Mouse (Mus musculus) spleen, postnatal 36 days (tissue): ENCODE results near the gene Ppm1l.
A peak's percentile ranks its signal among the peaks of the same experiment; 100 is the strongest.
"Not testable (repeated sequence)": the region's sequence is repeated elsewhere in the genome, so short reads cannot be mapped to it uniquely, and the experiment has no call there.

Source experiments
- DNase-seq, 2 experiments: peaks; one replicate each; pipeline ENCODE4 v3.0.0; 2022; ENCODE audit warnings: low spot score in 2 of 2, mixed read lengths in 1 of 2

Gene Ppm1l

DNA sequence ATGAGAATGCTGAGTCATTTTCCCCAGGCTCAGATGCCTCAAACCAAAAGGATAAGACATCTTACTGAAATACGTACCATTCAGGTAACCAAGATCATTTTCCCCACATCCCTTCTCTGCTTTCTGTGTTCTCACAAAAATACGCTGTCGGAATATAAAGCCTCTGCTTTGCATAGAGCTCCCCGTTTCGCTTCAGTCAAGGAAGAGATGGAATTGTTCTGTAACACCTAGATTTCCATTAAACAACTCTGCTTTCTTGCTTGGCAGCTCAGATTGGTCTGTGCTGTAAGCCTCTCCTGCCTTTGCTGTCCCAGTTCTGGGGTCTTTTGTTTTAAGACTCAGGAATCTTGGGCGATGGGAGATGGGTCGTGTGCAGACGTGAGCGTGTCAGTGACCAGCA is 51.3 kb downstream of the Ppm1l start:
- DNase-seq, result no peak

DNA sequence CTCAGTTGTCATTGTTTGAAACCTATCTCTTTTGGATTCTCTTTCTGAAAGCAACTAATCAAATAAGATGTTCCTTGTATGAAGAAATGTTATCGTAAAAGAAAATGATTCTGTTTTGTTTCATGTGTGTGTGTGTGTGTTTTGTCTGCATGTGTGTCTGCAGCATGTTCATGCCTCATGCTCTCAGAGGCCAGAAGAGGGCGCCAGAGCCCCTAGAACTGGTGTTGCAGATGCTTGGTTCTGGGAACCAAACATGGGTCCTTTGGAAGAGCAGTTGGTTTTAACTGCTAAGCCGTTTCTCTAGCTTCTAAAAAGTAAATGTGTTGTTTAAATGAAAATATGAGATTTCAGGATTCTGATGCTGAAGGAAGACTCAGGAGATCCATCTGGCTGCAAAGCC is 56.1 kb downstream of the Ppm1l start:
- DNase-seq, result no peak

DNA sequence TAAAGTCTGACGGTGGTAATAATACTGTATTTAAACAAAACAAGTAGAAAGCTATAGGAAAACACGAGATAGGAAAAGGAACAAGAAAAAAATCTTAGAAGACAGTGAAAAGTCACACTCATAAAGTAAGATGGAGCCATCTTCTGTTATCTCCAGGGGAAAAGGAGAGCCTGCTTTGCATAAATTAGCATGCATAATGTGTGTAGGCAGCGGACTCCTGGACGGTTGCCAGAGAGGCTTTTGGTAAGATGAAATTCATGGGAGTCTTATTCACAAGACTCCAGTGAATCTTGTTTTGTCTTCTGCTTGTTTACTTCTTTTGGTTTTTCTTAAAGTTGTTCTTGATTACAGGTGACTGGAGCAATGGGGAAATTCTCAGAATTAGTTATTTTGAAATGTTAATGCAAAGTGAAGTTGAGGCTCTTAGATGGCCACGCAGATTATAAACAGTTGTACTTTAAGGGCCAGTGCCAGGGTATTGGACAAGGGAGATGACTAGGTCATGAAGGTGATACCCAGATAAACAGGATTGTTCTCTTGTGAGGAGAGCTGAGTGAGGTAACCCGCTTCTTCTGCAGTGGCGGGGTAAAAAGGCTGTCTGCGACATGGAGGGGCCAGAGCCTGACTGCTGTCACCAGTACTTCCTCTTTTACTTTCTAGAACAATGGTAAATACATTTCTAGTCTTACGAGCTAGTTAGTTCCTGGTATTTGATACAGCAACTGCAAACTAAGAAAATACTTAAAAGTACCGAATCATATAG is 57.1 kb downstream of the Ppm1l start:
- peak; percentile 61 for DNase-seq

DNA sequence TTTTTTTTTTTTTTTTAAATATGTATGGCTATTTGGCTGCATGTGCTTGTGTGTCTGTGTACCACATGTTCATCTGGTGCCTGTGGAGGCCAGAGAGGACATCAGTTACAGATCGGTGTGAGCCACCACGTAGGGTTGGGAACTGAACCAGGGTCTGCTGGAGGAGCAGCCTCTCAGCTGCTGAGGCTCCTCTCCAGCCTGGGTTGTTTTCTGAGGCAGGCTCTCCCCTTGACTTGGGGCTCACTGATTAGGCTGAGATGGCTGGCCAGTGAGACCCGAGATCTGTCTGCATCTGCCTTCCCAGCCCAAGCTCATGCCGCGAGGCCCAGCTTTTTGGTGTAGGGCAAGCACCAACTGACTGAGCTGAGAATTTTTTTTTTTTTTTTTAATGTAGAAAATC is 57.9 kb downstream of the Ppm1l start:
- no peak for DNase-seq

DNA sequence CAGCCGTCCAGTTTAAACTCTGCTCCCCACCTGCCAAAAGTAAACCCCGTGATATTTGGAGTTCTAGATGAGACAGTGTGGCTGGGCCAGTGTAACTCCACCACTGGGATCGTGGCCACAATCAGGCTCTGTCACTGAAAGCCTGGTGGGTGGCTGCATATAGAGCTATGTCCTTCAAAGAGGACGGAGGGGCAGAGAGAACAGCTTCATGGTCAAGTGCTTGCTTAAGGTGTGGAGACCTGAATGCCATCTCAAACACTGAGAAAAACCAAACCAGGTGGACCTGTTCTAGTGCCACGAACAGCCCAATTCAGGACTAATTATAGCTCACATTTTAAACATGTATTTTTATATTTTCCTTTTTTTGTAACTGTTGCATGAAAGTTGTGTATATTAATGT is 58.3 kb downstream of the Ppm1l start:
- DNase-seq, result no peak

DNA sequence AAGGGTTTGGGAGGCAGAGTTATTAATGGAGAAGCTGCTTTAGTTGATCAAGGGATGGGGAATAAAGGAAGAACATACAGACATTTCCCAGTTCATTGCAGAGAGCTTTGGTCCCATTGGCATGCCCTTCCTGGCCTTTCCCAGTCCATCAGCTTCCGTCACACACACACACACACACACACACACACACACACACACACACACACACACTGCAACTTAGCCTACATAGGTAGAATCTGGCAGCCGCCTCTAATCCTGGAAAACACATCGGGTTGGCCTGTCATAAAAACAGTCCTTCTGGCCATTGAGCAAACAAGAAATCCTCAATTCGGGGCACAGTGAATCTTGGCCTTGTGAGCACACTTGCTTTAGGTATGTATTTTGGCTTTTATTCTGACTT is 64.6 kb downstream of the Ppm1l start:
- no peak for DNase-seq

DNA sequence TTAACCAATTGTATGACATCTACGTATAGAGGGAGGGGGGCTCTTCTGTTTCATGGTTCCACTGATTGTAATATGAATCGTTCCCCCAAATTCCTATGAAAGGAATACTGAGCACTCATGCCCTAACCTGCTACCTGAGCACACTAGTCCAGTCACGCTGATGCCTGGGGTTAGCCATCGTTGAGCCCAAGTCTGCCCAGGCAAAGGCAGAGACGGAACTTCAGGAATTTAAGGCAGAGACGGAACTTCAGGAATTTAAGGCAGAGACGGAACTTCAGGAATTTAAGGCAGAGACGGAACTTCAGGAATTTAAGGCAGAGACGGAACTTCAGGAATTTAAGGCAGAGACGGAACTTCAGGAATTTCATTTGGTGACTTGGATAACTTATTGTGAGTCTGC is 75.2 kb downstream of the Ppm1l start:
- DNase-seq, result not testable (repeated sequence)

DNA sequence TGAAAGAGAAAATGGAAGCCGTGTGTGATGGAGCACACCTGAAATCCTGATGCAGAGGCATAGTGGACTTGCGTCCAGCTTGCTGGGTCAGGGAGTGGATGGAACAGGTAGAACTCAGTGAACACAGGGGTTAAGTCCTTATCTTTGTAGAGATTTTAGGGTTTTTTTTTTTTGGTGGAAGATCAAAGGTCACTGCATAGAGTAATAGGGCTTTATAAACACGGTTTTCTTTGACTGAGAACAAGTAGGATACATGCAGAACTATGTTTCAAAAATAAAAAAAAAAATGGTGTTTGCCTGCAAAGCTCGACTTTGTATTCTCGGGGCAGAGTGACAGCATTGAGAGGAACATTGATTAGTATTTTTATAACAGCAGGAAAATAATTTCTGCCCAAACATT is 75.6 kb downstream of the Ppm1l start:
- no peak for DNase-seq

DNA sequence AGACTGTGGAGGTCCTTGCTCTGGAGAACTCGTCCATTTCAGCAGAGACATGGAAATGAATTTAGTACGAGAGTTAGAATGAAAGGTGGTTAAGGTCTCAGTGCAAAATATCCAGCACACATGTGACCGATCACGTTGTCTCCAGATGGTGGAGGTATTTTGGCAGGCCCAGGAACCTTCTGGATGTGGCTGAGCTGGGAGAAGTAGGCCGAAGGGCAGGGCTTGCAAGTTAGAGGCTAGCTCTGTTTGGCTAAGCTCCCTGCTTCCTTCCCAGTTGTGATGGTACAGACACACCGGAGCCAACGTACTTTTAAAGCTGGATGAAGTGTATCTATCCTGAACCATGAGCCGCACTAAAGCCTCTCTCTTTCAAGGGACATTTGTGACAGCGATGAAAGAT is 76.4 kb downstream of the Ppm1l start:
- no peak for DNase-seq

DNA sequence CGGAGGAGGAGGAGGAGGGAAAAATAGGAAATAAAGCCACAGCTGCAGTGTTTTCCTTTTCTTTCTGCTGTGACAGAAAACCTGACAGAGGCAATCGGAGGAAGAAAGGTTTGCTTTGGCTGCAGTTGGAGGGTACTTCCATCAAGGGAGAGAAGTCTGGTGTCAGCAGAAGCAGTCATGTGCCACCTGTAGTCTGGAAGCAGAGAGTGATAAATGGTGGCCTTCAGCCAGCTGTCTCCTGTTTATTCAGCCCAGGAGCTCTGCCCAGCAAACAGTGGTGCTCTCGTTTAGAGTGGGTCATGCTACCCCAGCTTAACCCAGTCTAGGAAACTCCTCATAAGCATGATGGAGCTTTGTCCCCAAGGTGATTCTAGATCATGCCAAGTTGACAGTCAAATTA is 77.3 kb downstream of the Ppm1l start:
- DNase-seq, result no peak

DNA sequence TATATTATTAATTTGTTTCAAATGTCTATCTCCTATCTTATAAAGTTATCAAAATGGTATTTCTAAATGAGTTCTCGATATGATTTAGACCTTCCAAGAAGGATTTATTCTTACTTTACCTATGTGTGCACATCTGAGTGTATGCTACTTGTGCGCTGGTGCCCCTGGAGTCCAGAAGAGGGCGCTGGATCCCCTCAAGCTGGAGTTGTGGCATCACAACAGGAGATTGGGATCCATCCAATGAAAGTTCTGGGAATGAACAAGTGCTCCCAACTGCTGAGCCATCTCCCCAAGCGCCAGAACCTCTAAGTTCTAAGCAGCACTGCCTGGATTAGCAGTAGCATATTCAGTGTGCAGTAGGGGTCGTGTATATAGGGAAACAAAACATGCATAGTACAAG is 78.4 kb downstream of the Ppm1l start:
- DNase-seq, result no peak

DNA sequence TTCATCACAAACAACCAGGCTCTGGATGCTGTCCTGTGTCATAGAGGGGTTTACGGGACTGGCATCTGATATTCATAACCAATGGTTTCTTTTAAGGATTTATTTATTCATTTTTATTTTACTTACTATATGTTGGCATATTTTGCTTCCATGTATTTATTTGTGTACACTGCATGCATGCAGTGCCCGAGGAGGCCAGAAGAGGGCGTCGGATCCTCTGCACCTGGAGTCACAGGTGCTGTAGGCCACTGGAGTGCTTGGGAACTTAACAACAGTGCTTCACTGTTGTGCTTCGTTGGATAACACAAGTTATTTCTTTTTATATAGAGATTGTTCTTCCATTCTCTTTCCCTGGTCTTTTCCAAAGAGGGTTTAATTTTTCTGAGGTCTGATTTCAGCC is 81.1 kb downstream of the Ppm1l start:
- DNase-seq, result no peak

DNA sequence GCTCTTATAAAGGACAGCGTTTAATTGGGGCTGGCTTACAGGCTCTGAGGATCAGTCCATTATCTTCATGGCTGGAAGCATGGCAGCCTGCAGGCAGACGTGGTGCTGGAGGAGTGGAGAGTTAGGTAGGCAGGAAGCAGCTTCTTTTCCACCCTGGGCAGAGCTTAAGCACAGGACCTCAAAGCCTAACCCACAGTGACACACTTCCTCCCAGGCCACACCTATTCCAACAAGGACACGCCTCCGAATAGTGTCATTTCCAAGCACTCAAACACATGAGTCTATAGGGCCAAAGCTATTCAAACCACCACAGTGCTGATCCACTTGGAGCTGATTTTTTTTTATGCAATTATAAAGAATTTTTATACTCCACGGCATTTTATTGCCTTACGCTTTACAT is 82.7 kb downstream of the Ppm1l start:
- no peak for DNase-seq

DNA sequence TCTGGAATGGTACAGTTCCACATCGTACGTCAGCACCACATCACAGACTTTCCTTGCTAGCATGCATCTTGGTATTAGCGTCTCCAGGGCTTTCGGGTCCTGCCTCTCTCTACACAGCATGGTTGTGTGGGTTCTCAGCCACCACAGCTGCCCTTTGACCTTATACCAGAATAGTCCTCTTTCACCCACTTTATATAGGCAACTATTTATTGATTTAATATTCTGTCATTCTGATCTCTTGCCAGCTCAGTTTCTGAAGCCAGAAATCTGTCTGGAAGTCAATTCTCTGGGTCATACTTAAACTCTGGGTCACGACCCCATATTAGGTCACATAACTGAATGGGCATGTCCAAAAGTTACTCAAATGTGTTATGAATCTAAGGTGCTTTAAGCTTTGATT is 86.5 kb downstream of the Ppm1l start:
- DNase-seq, result no peak

DNA sequence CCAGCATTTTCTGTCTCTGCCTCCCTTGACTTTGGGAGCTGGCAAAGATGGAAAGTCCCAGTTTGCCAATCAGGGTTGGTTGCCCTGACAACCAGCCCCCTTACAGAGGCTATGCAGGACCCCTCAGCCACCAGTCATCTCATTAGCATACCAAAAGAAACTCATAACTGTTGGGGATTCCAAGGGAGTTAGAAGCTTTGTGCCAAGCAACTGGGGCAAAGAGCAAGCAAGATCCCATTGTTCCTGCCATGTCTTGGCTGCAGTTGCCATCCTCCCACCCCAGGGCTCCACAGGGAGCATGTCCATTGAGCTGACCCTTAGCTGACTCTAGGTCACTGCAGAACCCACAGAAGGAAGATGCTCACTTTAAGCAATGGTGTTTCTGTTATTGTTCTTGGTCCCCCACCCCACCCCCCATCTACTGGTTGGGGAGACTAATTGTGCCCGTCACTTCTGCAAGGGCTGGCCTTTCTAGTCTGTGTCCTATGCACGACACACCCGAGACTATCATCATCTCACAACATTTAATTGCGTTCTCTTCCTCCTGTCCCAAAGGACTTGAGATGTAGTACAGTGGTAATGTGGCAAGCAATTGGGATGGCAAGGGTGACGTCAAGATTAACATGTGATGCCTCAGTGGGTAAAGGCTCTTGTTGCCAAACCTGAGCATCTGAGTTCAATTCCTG is 89.7 kb downstream of the Ppm1l start:
- no peak for DNase-seq

DNA sequence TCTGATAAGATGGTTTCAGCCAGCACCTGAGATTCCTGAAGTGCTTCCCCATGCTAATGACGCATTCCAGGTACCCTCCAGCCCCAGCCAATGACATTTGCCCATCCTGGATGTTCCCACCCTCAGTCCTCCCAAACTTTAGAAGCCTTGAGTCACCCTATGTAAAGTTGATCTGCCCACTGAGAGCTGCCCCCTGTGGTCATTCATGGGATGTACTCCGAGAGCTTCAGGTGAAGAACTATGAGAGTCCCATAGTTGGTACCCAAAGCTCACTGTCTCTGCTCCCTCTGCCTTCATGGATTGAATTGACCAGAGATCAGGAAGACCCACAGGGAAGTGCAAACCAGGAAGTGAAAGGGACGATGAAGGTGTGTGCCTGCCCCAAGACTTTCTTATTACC is 91.4 kb downstream of the Ppm1l start:
- no peak for DNase-seq

DNA sequence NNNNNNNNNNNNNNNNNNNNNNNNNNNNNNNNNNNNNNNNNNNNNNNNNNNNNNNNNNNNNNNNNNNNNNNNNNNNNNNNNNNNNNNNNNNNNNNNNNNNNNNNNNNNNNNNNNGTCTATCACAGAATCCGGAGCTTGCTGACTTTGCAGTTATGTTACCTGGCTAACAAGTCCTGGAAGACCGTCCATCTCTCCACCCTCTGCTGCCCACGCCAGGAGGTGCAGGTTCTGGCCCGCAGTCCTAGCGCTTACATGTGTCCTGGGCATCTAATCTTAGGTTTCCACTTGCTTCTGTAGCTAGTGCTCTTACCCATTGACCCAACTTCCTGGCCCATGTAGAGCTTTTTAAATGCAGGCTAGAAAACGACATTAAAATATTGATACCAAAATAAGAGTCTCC is 99.5 kb downstream of the Ppm1l start:
- no peak for DNase-seq

DNA sequence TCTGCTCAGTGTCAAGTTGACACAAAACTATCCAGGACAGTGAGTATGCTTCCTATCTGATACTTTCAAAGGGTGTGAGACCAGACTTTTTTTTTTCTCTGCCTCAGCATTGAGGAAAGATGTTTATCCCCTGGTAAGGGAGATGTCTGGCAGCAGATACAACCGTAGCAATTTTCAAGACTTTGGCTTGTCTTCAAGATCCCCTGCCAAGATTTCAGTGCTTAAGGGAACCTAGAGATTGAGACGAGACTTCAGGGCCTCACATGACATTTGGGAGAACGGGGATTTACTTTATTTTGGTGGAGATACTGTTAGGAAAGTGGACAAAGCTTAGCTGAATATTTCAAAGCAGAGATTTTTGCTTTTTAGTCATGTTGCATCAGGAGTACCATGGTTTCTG is 106.1 kb downstream of the Ppm1l start:
- DNase-seq, result no peak

DNA sequence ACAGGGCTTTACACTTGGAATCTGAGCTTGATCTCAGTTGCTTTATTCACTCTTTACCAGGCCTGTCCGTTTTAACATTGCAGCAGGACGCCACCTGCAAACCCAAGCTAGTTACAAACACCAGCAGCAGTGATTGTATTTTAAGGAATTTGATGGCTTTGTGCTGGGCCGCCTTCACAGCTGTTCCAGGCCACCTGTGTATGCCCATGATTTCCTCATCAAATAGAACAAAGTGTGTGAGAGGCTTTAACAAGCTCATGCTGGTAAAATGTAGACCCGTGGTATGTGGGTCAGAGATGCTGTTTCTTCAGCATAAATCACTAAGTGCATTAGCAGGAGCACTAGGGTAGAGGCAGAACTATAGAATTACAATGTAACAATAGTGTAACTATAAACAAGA is 106.7 kb downstream of the Ppm1l start:
- DNase-seq, result no peak

DNA sequence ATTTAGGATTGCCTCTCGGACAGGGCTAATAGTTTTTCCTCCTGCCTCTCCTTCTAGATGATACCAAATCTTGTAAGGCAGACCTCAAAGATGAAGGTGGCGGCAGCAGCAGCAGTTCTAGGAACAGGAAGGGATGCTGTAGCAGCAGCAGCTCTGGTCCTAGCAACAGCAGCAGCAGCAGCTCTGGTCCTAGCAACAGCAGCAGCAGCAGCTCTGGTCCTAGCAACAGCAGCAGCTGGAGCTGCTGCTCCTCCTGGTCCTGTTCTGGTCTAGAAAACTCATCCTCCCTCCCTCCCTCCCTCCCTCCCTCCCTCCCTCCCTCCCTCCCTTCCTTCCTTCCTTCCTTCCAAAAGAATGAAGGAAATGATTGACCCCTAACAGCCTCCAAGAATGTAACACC is 108.1 kb downstream of the Ppm1l start:
- DNase-seq, result not testable (repeated sequence)

DNA sequence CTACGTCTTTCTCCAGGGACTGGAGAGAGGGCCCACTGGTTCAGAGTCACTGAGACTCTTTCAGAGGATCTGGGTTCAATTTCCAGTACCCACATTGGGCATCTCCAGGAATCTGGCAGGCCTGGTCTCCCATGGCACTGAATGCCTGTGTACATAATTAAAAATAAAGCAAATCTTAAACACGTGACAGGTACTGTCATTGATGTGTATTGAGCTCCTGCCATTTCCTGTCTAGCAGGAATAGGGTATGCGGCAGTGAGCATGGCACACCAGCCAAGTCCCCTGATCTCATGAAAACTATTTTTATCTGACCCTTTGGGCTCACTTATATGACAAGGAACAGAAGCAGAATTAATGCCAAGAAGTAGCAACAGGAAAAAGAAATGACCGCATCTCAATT is 110.6 kb downstream of the Ppm1l start:
- DNase-seq, result no peak

DNA sequence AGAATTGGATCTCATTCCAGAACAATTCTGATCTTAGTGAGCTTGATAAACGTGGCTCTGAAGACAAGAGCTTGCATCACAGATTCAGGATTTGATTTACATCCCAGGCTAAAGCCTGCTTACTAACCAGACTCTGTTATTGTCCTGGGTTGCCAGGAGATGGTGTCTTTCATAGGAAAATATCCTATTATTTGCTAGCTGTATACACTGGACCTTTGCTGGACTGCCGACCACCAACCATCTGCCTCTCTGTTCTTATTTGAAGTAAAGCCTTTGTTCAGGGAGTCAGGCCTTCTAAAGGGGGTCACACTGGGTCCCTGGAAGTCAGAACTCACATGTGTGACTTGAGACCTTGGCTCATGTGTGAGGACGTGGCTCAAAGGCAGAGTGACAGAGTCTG is 111.6 kb downstream of the Ppm1l start:
- no peak for DNase-seq

DNA sequence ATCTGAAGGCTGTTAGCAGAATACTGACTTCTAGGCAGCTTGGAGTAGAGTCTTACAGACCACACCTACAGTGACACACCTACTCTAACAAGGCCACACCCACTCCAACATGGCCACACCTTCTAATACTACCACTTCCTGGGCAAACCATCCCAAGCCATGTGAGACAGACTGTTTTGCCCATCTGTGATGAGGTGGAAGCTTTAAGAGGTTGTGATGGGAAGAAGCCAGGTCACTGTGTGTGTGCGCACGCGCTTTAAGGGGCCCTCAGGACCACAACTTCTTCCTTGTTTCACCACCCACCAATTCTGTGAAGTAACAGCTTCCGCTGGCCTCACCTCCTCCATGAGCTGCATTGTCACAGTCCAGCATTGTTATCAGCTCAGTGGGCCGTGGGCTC is 112.7 kb downstream of the Ppm1l start:
- DNase-seq, result no peak

DNA sequence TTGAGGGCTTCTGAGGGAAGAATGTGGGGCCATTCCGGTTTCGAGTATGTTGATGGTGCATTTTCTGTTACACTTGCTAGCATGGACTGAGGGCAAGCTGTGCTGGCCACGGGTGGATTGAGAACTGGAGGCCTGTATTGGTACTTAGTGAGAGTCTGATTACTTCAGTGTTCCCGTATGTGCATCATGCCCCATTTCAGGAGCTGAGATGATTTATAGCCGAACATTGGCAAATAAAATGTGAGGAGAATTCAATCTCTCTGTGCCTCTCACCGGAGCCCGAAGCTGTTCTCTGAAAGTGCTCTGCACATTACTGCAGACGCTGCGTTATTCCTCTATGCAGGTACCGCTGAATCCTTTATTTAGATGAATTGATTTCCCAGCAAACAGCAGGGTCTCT is 116.9 kb downstream of the Ppm1l start:
- no peak for DNase-seq
